Mouse (Mus musculus): ENCODE data around the gene Cd6. TPM values are rescaled to one million over a fixed set of nuclear protein-coding genes. Genes with fewer than 3 reads are reported as not detected.

Gene Cd6
- polyA plus RNA-seq, 1 experiment: 5.6 TPM

- WGBS: 63% methylated on average over 16 of the region's 16 CpGs
- DNase-seq (ENCODE audit: low read depth, low spot score): no peak
Measured at GRCm38 (mm10) chr19:10841721-10842626, 12.1 kb upstream of the Cd6 start.

GRCm38 (mm10) chr19:10839010-10839892 is 9.4 kb upstream of the Cd6 start, which contains the start of gene Slc15a3:
Gene Slc15a3, plus strand, starts transcription at chr19:10839727.
- no peak for DNase-seq (ENCODE audit: low read depth, low spot score)
- 71% methylated on average over 15 of the region's 15 CpGs for WGBS

DNA sequence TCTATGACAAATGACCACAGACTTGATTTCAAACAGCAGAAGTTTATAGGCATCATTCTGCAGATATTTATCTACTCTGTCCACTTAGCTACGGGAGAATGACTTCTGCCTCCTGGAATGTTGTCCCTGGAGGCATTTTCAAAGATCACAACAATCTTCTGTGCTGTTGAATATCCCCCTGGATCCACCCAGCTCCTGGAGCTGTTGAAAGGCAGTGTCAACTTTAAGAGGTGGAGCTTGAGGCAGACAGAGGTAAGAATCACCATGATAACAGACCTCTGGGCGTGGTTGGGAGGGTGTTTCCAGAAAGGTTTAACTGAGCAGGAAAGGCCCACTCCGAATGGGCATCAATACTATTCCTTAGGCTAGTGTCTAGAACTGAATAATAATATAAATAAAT is 5.8 kb upstream of the Cd6 start:
- 31% methylated on average over 3 of the region's 3 CpGs for WGBS
- DNase-seq (ENCODE audit: low read depth, low spot score): no peak

- 57% methylated on average over 3 of the region's 3 CpGs for WGBS
- DNase-seq (ENCODE audit: low read depth, low spot score): no peak
Measured at GRCm38 (mm10) chr19:10833611-10834010, 3.8 kb upstream of the Cd6 start.

- WGBS: 72% methylated on average over 3 of the region's 3 CpGs
- DNase-seq (ENCODE audit: low read depth, low spot score): no peak
Measured at GRCm38 (mm10) chr19:10832030-10832429, 2.2 kb upstream of the Cd6 start.

DNA sequence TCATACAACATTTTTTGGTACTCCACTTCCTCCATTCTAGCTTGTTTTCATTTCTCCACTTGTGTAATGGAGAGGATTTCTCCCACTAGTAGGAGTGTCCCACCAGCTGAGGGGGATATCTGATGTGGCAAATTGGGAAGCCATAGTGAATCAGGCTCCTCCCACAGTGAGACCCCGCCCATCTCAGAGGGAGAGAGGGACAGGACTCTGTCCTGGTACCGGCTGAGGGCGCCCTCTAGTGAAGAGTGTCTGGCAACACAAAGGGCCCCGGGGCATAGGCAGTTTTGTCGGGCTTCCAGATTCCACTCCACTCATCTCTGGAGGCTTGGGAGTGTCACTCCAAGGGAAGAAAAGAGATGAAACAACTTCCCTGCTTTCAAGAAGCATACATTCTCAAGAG is 1.6 kb upstream of the Cd6 start:
- 9% methylated on average over 5 of the region's 5 CpGs for WGBS
- DNase-seq (ENCODE audit: low read depth, low spot score): peak; percentile 8

- WGBS: 86% methylated on average over 5 of the region's 5 CpGs
- no peak for DNase-seq (ENCODE audit: low read depth, low spot score)
Measured at GRCm38 (mm10) chr19:10828321-10828720, 1.5 kb downstream of the Cd6 start.

GRCm38 (mm10) chr19:10824061-10824460 is 5.8 kb downstream of the Cd6 start:
- WGBS: 67% methylated on average over 7 of the region's 7 CpGs
- DNase-seq (ENCODE audit: low read depth, low spot score): no peak

DNA sequence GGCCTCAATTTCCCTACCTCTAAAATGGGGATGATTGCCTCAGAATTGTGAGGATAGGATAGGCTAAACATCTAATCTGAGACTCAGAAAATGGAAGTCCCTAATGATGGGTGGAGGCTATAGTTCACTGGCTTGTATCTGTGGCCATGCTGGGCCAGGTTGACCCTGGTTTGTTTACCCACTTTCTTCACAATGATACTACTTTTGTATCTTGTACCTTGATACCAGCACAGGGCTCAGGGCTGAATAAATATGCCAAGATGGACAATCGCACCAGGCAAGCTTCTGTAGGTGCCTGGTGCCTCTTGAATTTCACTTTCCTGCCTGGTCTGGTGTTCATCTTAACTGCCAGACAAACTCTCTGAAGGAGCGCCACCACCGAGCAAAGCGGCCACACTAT is 7.3 kb downstream of the Cd6 start:
- 91% methylated on average over 4 of the region's 4 CpGs for WGBS
- DNase-seq (ENCODE audit: low read depth, low spot score): no peak

DNA sequence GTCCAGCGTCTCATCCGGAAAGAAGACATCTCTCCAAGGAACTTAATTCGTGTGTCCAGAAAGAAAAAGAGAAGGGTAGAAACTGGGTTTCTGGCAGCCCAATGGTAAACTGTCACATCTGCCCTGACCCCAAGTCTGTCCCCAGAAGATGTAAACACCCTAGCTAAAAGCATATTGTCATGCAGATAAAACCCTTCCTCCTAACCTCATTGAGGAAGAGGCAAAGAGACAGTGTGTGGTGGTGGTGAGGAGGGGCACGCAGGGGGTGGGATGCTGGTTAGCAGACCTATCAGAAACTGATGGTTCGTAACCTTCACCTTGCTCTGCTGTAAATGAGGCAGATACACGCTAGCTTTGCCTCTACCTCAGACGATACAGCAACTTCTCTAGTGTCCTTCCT is 8.5 kb downstream of the Cd6 start:
- WGBS: 80% methylated on average over 7 of the region's 7 CpGs

GRCm38 (mm10) chr19:10818217-10818946 is 11.5 kb downstream of the Cd6 start:
- DNase-seq (ENCODE audit: low read depth, low spot score): peak; percentile 24
- 16% methylated on average over 17 of the region's 17 CpGs for WGBS

More for the DNA sequence above, 8.5 kb downstream of the Cd6 start:
- DNase-seq (ENCODE audit: low read depth, low spot score): no peak

GRCm38 (mm10) chr19:10816462-10816861 is 13.4 kb downstream of the Cd6 start:
- no peak for DNase-seq (ENCODE audit: low read depth, low spot score)
- WGBS: 61% methylated on average over 2 of the region's 2 CpGs

DNA sequence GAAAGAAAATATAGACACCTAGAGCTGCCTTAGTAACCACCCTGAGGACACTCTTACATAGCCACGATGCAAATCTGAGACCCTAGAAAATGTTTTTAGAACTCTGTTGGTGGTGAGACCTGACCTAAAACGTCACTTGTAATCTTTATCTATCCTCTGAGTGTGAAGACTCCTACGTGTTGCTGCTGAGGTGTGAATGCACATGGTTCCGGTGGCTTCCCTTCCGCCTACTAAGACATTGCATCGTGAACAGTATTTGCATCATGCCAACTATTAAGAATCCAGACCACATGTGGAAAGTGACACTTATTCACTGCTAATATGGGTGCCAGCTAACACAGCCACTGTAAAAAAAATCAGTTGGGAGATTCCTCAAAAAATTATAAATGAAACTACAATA is 14.0 kb downstream of the Cd6 start:
- 87% methylated on average over 6 of the region's 6 CpGs for WGBS

GRCm38 (mm10) chr19:10813905-10814304 is 16.0 kb downstream of the Cd6 start:
- no peak for DNase-seq (ENCODE audit: low read depth, low spot score)
- WGBS: 64% methylated on average over 7 of the region's 7 CpGs

More for the DNA sequence above, 14.0 kb downstream of the Cd6 start:
- DNase-seq (ENCODE audit: low read depth, low spot score): no peak

- WGBS: 91% methylated on average over 5 of the region's 5 CpGs
- no peak for DNase-seq (ENCODE audit: low read depth, low spot score)
Measured at GRCm38 (mm10) chr19:10813039-10813438, 16.8 kb downstream of the Cd6 start.

GRCm38 (mm10) chr19:10811471-10811870 is 18.4 kb downstream of the Cd6 start:
- no peak for DNase-seq (ENCODE audit: low read depth, low spot score)
- 74% methylated on average over 6 of the region's 6 CpGs for WGBS

GRCm38 (mm10) chr19:10810176-10810492 is 19.7 kb downstream of the Cd6 start:
- DNase-seq (ENCODE audit: low read depth, low spot score): no peak
- WGBS: 64% methylated on average over 4 of the region's 4 CpGs

DNA sequence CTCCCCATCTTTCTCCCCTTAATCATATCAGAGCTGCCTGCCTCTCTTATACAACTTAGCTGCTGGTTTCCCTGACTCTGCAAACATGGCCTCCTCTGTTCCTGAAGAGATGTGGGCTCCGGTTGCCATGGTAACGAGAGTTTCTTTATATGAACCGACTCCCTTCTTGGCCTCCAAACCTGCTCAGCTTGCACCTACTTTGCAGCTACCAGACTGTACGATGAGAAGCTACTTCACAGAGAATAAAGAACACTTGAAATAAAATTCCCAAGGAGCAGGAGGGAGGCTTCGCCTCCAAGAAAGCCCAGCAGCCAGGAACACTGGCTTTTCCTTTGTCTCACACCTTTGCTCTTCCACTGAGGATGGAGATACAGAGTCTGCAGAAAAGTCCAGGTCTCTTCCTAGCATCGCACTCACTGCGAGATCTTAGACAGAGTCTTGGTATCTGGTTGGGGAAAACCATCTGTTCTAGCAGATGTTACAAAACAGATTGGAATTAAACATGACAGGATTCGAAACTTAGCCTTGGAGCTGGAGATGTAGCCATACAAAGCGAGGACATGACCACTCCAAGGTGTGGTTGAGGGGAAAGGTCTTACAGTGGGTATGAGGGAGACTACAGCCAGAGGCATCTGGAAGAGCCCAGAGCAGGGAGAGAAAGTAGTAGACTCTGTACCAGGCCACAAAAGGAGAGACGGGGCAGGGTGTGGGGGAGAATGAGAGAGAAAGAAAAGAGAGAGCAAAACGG is 20.3 kb downstream of the Cd6 start:
- DNase-seq (ENCODE audit: low read depth, low spot score): no peak
- 72% methylated on average over 11 of the region's 11 CpGs for WGBS

DNA sequence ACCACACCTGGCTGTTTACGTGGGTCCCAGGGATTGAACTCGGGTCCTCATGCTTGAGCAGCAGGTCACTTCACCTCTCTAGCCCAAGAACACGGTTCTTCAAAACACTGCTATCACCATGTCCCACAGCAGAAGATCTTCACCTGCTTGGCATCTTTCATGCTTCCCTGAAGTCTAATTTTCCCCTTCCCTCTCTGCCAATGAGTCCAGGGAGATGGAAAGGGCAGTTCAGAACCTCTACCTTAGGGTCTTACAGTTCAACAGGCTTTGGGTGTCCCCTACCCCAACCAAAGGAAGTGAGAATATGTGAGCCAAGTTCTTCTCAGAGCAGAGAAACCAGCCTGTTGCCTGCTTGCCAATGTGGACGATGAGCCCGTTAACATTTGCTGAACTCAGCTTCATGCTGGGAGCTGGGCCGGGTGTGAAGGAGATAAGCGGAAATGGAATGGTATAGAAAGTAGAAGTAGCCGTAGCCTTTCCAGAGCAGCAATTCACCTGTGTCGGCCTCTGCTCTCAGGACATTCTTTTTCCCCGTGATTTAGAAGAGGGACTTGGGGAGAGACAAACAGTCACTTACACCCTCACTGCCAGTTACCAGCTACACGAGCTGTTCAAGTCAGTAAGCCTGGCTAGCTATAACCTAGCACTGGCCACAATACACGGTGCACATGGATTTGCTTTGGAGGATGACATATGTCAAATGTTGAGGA is 21.2 kb downstream of the Cd6 start:
- WGBS: 81% methylated on average over 12 of the region's 12 CpGs
- DNase-seq (ENCODE audit: low read depth, low spot score): no peak
